Mouse (Mus musculus) heart, postnatal 14 days (tissue): ENCODE measurements around the gene Traf3ip3. TPM values are rescaled to one million over a fixed set of nuclear protein-coding genes. Genes with fewer than 3 reads are reported as not detected.
A peak's percentile ranks its signal among the peaks of the same experiment; 100 is the strongest.

Experiments used
- DNase-seq, 2 experiments: peaks; one replicate each; pipeline ENCODE4 v3.0.0; 2021 to 2022
- intact Hi-C: fragments of 180-260 bp; cut with DNase I; formaldehyde crosslinking; loops from one replicate; pipeline ENCODE4 v1.15.1; 2025
- long read RNA-seq, 2 experiments: library from polyadenylated mRNA; stranded (forward); transcript quantifications; one replicate each; pipeline ENCODE4 v2.0.0; 2021
- total RNA-seq, 2 experiments: library from RNA; stranded (reverse); gene quantifications; 2 replicates each; pipeline ENCODE4 v1.2.3; 2021

Traf3ip3 gene
- 1 to 10 TPM in 1 of 2 experiments, under 1 TPM in 1; 0.84 to 6.1 TPM for total RNA-seq
- long read RNA-seq, experiment 1, partial matches to known transcripts, result 4 of 9 reads
- long read RNA-seq, experiment 1, other reads (novel, unspliced or antisense), result 5 of 9 reads
- long read RNA-seq, experiment 2, result 0 reads

GRCm38 (mm10) chr1:193201383-193201778 is at the start of gene Traf3ip3:
TSS of gene Traf3ip3 (minus strand) at chr1:193201703.
- intact Hi-C loops, result no loop called here
- DNase-seq, result no peak

DNA sequence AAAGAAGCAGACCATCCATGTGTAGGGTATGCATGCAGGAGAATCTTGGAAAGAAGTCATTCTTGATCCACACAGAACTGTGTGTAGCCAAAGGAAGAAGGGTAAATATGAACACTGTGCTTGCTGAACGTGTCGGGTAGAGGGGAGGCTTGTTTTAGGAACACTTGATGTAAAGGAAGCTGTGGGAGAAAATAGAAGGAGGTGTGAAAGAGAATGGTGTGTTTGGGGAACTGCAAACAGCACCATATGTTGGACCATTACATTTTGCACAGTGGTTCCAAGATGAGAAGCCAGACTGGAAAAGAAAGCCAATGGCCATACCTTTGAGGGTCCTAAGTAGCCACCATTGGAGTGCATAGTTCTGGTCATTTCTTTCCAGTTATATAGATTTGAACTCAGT is 48.5 kb upstream of the Traf3ip3 start:
- intact Hi-C loops, result loop anchor here (5.0 kb wide), 1 partner anchor 43 kb away; the partner anchor contains the start of gene Lamb3
- DNase-seq, result no peak

GRCm38 (mm10) chr1:193244235-193244634 is 42.7 kb upstream of the Traf3ip3 start:
- DNase-seq, result no peak

DNA sequence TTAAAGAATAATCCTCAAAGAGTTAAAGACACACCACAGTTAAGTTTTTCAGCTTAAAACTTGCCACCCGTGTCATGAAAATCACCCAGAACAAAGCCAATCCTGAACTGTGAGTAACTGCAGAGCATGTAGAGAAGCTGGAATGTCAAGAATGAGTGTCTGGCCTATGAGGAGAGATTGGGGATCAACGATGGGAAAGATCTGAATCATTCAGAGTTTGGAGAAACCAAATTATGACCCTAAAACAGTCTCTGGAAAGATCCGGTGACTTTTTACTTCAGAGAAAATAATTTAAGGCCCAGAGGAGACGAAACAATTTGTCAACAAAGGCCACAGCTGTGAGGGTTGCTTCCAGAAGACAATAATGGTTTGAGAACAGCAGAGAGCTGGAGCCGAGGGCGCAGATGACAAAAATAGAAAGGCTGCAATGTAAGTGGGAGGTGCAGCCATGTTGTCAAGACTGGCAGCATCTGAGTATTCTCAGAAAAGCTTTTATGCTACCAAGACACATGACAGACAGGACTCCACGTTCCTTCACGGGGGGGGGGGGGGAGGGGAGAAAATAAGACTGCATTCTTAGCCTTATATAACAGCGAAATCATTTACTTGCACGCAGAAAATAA is 42.2 kb upstream of the Traf3ip3 start:
- intact Hi-C loops, result no loop called here
- no peak for DNase-seq

More at GRCm38 (mm10) chr1:193244235-193244634, 42.7 kb upstream of the Traf3ip3 start:
- intact Hi-C loops, result no loop called here

DNA sequence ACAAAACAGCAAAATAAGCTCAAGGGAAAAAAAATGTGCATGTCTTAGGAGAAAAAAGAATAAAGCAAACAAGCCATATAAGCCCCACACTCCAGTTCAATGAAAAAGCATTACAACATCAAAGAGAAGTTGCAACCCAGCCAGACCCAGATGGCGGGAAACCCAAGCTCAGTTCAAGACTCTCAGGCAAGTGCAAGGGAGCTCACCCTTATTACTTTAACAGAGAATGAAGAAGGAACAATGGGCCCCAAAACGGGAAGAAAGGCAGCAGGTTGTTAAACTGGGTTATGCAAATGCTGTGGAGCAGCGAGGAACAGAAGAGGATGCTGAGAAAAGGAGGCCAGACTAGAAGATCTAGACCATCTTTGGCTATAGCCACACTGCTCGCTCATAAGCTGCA is 41.4 kb upstream of the Traf3ip3 start:
- no peak for DNase-seq
- intact Hi-C loops, result no loop called here

- intact Hi-C loops, result no loop called here
- DNase-seq, result peak; percentile 81 to 82
These were observed 40.7 kb upstream of the Traf3ip3 start for GRCm38 (mm10) chr1:193242238-193242637.

DNA sequence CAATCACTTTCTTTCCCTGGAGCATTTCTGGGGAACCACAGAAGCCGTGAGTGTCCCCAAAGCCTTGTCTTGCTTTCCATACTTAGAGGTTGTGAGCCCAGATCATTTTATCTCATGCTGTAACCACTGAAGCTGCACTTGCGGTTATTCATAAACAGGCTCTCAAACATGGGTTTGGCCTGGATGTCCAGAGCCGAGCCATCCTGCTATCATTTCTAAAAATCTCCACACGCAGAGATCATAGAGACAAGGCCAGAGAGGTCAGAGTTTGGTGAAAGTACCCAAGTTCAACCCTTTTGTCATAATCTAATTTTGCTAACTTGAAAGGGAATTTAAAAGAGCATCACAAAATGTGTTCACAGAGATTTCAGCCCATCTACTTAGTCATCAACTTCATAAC is 39.9 kb upstream of the Traf3ip3 start:
- DNase-seq, result no peak

DNA sequence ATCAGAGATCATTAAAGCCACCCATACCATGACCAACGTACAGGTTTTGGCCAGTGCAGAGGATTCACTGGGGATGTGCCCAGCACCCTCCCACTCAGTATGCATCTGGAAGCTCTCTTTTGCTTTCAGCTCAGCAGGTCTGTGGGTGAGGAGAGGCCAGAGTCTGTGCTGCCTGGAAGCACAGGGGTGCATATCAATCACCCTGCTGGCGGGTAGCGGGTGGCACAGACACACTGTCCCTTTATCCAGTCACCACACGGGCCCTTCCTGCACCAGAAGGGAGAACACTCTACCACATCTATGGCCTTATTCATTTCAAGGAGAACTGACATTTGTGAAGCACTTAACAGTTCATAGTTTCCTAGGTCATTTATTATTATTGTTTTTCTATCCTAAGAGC is 36.9 kb upstream of the Traf3ip3 start:
- no peak for DNase-seq

More for the DNA sequence above, 39.9 kb upstream of the Traf3ip3 start:
- intact Hi-C loops, result no loop called here

DNA sequence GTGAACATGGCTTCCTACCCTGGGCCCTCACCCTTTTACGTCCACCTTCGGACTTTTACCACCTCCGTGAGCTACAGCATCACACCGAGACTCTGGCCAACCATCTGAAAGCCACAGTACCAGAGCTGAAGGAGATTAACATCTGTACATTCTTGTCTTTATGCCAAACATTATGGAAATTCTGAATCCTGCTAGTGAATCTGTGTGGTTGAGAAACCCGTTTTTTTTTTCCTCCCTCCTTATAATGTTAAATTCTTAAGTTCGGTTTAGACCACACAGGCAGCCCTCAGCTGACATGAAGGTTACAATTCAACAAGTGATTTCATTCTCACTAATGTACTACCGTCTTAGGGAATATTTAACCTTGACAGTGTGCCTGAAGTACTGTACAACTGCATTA is 33.4 kb upstream of the Traf3ip3 start:
- no peak for DNase-seq
- intact Hi-C loops, result no loop called here

More for the DNA sequence above, 36.9 kb upstream of the Traf3ip3 start:
- intact Hi-C loops, result no loop called here

GRCm38 (mm10) chr1:193234130-193234645 is 32.7 kb upstream of the Traf3ip3 start:
- DNase-seq, result no peak
- intact Hi-C loops, result no loop called here

- DNase-seq, result no peak
- intact Hi-C loops, result no loop called here
These were observed 31.2 kb upstream of the Traf3ip3 start for GRCm38 (mm10) chr1:193232732-193233131.

- intact Hi-C loops, result no loop called here
- no peak for DNase-seq
These were observed 29.4 kb upstream of the Traf3ip3 start for GRCm38 (mm10) chr1:193230935-193231334.

- intact Hi-C loops, result no loop called here
- DNase-seq, result no peak
These were observed 29.0 kb upstream of the Traf3ip3 start for GRCm38 (mm10) chr1:193230531-193230930.

DNA sequence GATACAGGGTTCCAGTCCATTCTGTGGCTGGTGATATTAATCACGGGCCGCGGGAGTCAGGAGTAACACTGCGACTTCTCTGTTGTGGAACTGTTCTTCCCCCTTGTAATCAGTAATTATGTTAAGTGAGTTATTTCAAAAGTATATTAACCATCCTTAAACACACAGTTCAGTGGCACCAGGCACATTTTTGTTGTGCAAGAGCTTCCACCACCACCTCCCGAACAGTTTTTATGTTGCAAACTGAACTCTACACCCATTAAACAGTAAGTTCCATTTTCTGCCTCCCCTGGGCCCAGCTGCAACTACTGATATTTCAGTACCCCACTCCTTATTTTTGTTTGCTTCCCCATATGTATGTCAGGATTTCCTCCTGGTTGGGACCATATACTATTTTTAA is 28.1 kb upstream of the Traf3ip3 start:
- DNase-seq, result no peak
- intact Hi-C loops, result no loop called here

DNA sequence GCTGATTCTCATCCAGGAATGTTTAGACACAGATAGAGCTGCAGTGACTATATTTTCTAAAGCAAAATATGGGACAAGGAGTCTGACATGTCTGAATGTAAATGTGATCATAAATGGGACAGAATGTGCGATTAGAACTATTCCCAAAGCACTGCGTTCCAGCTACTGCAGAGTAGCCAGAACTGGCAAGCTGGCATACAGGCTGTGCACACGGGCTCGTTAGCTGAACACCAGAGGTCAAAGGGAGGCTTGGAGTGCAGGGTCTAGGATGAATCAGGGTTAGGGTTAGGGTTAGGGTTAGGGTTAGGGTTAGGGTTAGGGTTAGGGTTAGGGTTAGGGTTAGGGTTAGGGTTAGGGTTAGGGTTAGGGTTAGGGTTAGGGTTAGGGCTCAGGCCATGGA is 26.0 kb upstream of the Traf3ip3 start:
- intact Hi-C loops, result no loop called here
- DNase-seq, result no peak

GRCm38 (mm10) chr1:193226724-193227522 is 25.4 kb upstream of the Traf3ip3 start:
- no peak for DNase-seq
- intact Hi-C loops, result no loop called here

GRCm38 (mm10) chr1:193226114-193226513 is 24.6 kb upstream of the Traf3ip3 start:
- DNase-seq, result no peak
- intact Hi-C loops, result no loop called here

DNA sequence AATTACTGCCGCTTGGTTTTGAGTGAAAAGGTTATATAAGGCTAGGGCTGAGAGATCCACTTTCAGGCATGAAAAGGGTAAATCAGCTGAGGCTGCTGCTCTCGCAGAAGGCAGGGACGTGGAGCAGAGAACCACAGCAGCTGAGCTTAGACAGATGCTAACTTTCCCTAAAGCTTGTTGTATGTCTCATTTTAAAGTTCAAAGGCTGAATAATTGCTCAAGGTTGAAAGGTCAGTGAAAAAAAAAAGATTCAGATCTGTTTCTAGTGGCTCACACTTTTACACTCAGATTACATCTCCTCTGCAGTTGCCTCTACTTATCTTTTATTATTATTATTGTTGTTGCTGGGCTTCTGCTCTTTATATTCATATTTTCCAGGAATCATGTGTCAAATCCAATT is 24.0 kb upstream of the Traf3ip3 start:
- no peak for DNase-seq
- intact Hi-C loops, result no loop called here

GRCm38 (mm10) chr1:193220408-193220807 is 18.9 kb upstream of the Traf3ip3 start:
- intact Hi-C loops, result no loop called here
- DNase-seq, result no peak

DNA sequence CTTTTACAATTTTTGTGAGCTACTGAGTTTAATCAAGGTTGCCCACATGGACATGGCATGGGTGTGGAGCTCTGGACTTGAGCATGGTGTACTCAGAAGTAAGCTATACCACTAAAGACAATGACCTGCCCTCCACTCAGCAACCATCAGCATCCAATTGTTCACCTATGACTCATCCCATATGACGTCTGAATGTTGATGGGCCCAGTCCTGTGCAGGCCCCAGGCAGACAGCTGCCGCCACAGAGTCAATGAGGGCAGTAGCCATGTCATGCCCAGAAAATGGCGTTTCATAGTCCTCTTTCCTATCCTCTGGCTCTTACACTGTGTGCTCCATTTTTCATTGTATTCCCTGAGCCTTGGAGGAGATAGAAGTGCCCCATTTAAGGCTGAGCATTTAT is 14.5 kb upstream of the Traf3ip3 start:
- DNase-seq, result no peak
- intact Hi-C loops, result no loop called here

GRCm38 (mm10) chr1:193214053-193214452 is 12.6 kb upstream of the Traf3ip3 start:
- intact Hi-C loops, result no loop called here
- DNase-seq, result no peak
